Mouse (Mus musculus) neural tube, embryonic 12.5 days (tissue): ENCODE results near the gene Arl15. TPM values are rescaled to one million over a fixed set of nuclear protein-coding genes. Genes with fewer than 3 reads are reported as not detected.
A peak's percentile ranks its signal among the peaks of the same experiment; 100 is the strongest.

Experiments
- ATAC-seq: fragments of 200-750 bp; cut with Nextera tagmentation; 2 replicates; pipeline ENCODE4 v1.8.0; 2017; ENCODE audit warnings: low read depth, mild to moderate bottlenecking, moderate TSS enrichment, moderate library complexity; ENCODE audit not compliant: low FRiP score
- H3K27ac ChIP-seq: fragments of 300-500 bp; sonication (generic); 2 replicates; pipeline ENCODE4 v1.5.1; 2016
- H3K27me3 ChIP-seq: fragments of 300-500 bp; sonication (generic); replicated peaks from 2 replicates; pipeline ENCODE4 v1.6.1; 2016; ENCODE audit warnings: mild to moderate bottlenecking
- H3K36me3 ChIP-seq: fragments of 300-500 bp; sonication (generic); 2 replicates; pipeline ENCODE4 v1.6.1; 2016; ENCODE audit warnings: mild to moderate bottlenecking
- H3K4me1 ChIP-seq: fragments of 300-500 bp; sonication (generic); 2 replicates; pipeline ENCODE4 v1.6.1; 2016
- H3K4me2 ChIP-seq: fragments of 300-500 bp; sonication (generic); replicated peaks from 2 replicates; pipeline ENCODE4 v1.6.1; 2016; ENCODE audit warnings: mild to moderate bottlenecking
- H3K4me3 ChIP-seq: fragments of 300-500 bp; sonication (generic); 2 replicates; pipeline ENCODE4 v1.5.1; 2016
- H3K9ac ChIP-seq: fragments of 300-500 bp; sonication (generic); 2 replicates; pipeline ENCODE4 v1.6.1; 2016; ENCODE audit warnings: mild to moderate bottlenecking
- H3K9me3 ChIP-seq: fragments of 300-500 bp; sonication (generic); 2 replicates; pipeline ENCODE4 v1.6.1; 2016; ENCODE audit warnings: mild to moderate bottlenecking
- WGBS: fragments of 180-500 bp; shearing (Covaris S2); methylation state at CpG from one replicate; pipeline ENCODE4 v1.1.7; 2016; 5-methylcytosine and 5-hydroxymethylcytosine counted together
- polyA plus RNA-seq: library from polyadenylated mRNA; unstranded; fragments of >200 nt; fragmentation: Nextera tagmentation; extraction: Ambion mirVana; gene quantifications from 2 replicates; pipeline ENCODE4 v1.2.1, GENCODE M21; 2016

Arl15 gene
- polyA plus RNA-seq, 1 experiment from 2014 or later = 13.1 TPM

GRCm38 (mm10) chr13:113986864-113987562, 192.7 kb downstream of the Arl15 start:
- Histone ChIP-seq H3K9ac (no peak overlapping the region), H3K9me3 (no peaks in the 10 kb centered on the region), H3K36me3 (no peaks in the 10 kb centered on the region), H3K27me3 (no peaks in the 10 kb centered on the region), H3K4me3 (no peak overlapping the region), H3K4me1 (peaks cover 7% of the 10 kb centered on the region; the same call in 1 of the 2 replicates), H3K4me2 (no peak overlapping the region), H3K27ac (no peak overlapping the region)
- ATAC-seq = no peak
- 91% methylated on average over 13 of the region's 13 CpGs for WGBS

GRCm38 (mm10) chr13:113990247-113990646, 195.9 kb downstream of the Arl15 start:
- H3K27ac ChIP-seq = no peak overlapping the region
- no peak overlapping the region for H3K4me3 ChIP-seq
- H3K27me3 ChIP-seq = no peaks in the 10 kb centered on the region
- ATAC-seq = no peak
- no peaks in the 10 kb centered on the region for H3K9me3 ChIP-seq
- no peaks in the 10 kb centered on the region for H3K36me3 ChIP-seq
- H3K4me2 ChIP-seq = no peak overlapping the region
- 0 out of 2 replicates have a peak, but pooled peaks cover 4% of the 10 kb centered on the region for H3K4me1 ChIP-seq
- 94% methylated on average over 3 of the region's 3 CpGs for WGBS
- no peak overlapping the region for H3K9ac ChIP-seq

GRCm38 (mm10) chr13:113990701-113991100, 196.4 kb downstream of the Arl15 start:
- no peak for ATAC-seq
- no peak overlapping the region for H3K27ac ChIP-seq
- no peak overlapping the region for H3K9ac ChIP-seq
- H3K4me2 ChIP-seq = no peak overlapping the region
- H3K9me3 ChIP-seq = no peaks in the 10 kb centered on the region
- H3K27me3 ChIP-seq = no peaks in the 10 kb centered on the region
- no peaks in the 10 kb centered on the region for H3K36me3 ChIP-seq
- no peak overlapping the region for H3K4me3 ChIP-seq
- 82% methylated on average over 10 of the region's 10 CpGs for WGBS
- H3K4me1 ChIP-seq = peaks cover 6% of the 10 kb centered on the region; the same call in 1 of the 2 replicates

GRCm38 (mm10) chr13:113993066-113993465, 198.8 kb downstream of the Arl15 start:
- ATAC-seq = no peak
- H3K9me3 ChIP-seq = no peaks in the 10 kb centered on the region

GRCm38 (mm10) chr13:113994586-113994985, 200.3 kb downstream of the Arl15 start:
- Histone ChIP-seq H3K4me1 (peaks cover 6% of the 10 kb centered on the region; the same call in 1 of the 2 replicates), H3K9ac (no peak overlapping the region), H3K9me3 (no peaks in the 10 kb centered on the region), H3K36me3 (no peaks in the 10 kb centered on the region), H3K27me3 (no peaks in the 10 kb centered on the region), H3K27ac (no peak overlapping the region), H3K4me3 (no peak overlapping the region), H3K4me2 (no peak overlapping the region)
- no peak for ATAC-seq
- WGBS = 82% methylated on average over 6 of the region's 6 CpGs

More at GRCm38 (mm10) chr13:113993066-113993465, 198.8 kb downstream of the Arl15 start:
- Histone ChIP-seq H3K4me2 (no peak overlapping the region), H3K27me3 (no peaks in the 10 kb centered on the region), H3K4me3 (no peak overlapping the region), H3K27ac (no peak overlapping the region), H3K4me1 (peaks cover 6% of the 10 kb centered on the region; the same call in 1 of the 2 replicates), H3K9ac (no peak overlapping the region), H3K36me3 (no peaks in the 10 kb centered on the region)
- 91% methylated on average over 2 of the region's 2 CpGs for WGBS

- Histone ChIP-seq H3K36me3 (no peaks in the 10 kb centered on the region), H3K9ac (no peak overlapping the region), H3K9me3 (no peaks in the 10 kb centered on the region), H3K4me1 (peaks cover 6% of the 10 kb centered on the region; the same call in 1 of the 2 replicates), H3K4me3 (no peak overlapping the region), H3K4me2 (no peak overlapping the region), H3K27me3 (no peaks in the 10 kb centered on the region), H3K27ac (no peak overlapping the region)
- ATAC-seq = no peak
- WGBS = 51% methylated on average over 9 of the region's 9 CpGs
Measured at GRCm38 (mm10) chr13:113995490-113996236, 201.4 kb downstream of the Arl15 start.

GRCm38 (mm10) chr13:113998811-113999210, 204.5 kb downstream of the Arl15 start:
- WGBS = 68% methylated on average over 12 of the region's 12 CpGs
- Histone ChIP-seq H3K36me3 (no peaks in the 10 kb centered on the region), H3K27me3 (no peaks in the 10 kb centered on the region), H3K9me3 (no peaks in the 10 kb centered on the region), H3K4me2 (no peak overlapping the region), H3K4me3 (no peak overlapping the region), H3K27ac (no peak overlapping the region), H3K9ac (no peak overlapping the region), H3K4me1 (peaks cover 6% of the 10 kb centered on the region; the same call in 1 of the 2 replicates)
- no peak for ATAC-seq

- 91% methylated on average over 10 of the region's 10 CpGs for WGBS
- Histone ChIP-seq H3K4me2 (no peak overlapping the region), H3K4me1 (no peaks in the 10 kb centered on the region), H3K36me3 (no peaks in the 10 kb centered on the region), H3K27ac (no peak overlapping the region), H3K9me3 (no peaks in the 10 kb centered on the region), H3K9ac (no peak overlapping the region), H3K27me3 (no peaks in the 10 kb centered on the region), H3K4me3 (no peak overlapping the region)
- no peak for ATAC-seq
Measured at GRCm38 (mm10) chr13:114003463-114003862, 209.2 kb downstream of the Arl15 start.

- H3K27ac ChIP-seq = no peak overlapping the region
- H3K4me2 ChIP-seq = no peak overlapping the region
- WGBS = 89% methylated on average over 6 of the region's 6 CpGs
- H3K36me3 ChIP-seq = no peaks in the 10 kb centered on the region
- H3K9ac ChIP-seq = no peak overlapping the region
- no peaks in the 10 kb centered on the region for H3K27me3 ChIP-seq
- H3K4me3 ChIP-seq = no peak overlapping the region
- no peak for ATAC-seq
- H3K9me3 ChIP-seq = no peaks in the 10 kb centered on the region
- no peaks in the 10 kb centered on the region for H3K4me1 ChIP-seq
Measured at GRCm38 (mm10) chr13:114004191-114004590, 209.9 kb downstream of the Arl15 start.

- Histone ChIP-seq H3K27ac (no peak overlapping the region), H3K27me3 (no peaks in the 10 kb centered on the region), H3K4me3 (no peak overlapping the region), H3K9ac (no peak overlapping the region), H3K9me3 (no peaks in the 10 kb centered on the region), H3K4me2 (no peak overlapping the region), H3K4me1 (no peaks in the 10 kb centered on the region; the same call in 1 of the 2 replicates), H3K36me3 (no peaks in the 10 kb centered on the region)
- ATAC-seq = no peak
- 85% methylated on average over 9 of the region's 9 CpGs for WGBS
Measured at GRCm38 (mm10) chr13:114009786-114010185, 215.5 kb downstream of the Arl15 start.

GRCm38 (mm10) chr13:114010521-114010920, 216.2 kb downstream of the Arl15 start:
- Histone ChIP-seq H3K36me3 (no peaks in the 10 kb centered on the region), H3K27me3 (no peaks in the 10 kb centered on the region), H3K9me3 (no peaks in the 10 kb centered on the region), H3K4me3 (no peak overlapping the region), H3K4me1 (no peaks in the 10 kb centered on the region; the same call in 1 of the 2 replicates), H3K4me2 (no peak overlapping the region), H3K27ac (no peak overlapping the region), H3K9ac (no peak overlapping the region)
- 82% methylated on average over 9 of the region's 9 CpGs for WGBS
- ATAC-seq = no peak

- no peak overlapping the region for H3K27ac ChIP-seq
- no peaks in the 10 kb centered on the region; the same call in 1 of the 2 replicates for H3K4me1 ChIP-seq
- no peaks in the 10 kb centered on the region for H3K27me3 ChIP-seq
- no peak overlapping the region for H3K9ac ChIP-seq
- no peaks in the 10 kb centered on the region for H3K36me3 ChIP-seq
- H3K9me3 ChIP-seq = no peaks in the 10 kb centered on the region
- WGBS = 61% methylated on average over 12 of the region's 12 CpGs
- H3K4me2 ChIP-seq = no peak overlapping the region
- H3K4me3 ChIP-seq = no peak overlapping the region
- 0 out of 2 replicates have a peak, but pooled peaks have one; percentile 53 for ATAC-seq
Measured at GRCm38 (mm10) chr13:114011019-114011418, 216.7 kb downstream of the Arl15 start.
